Mouse (Mus musculus): Measurements from ENCODE around the gene Ren1. TPM values are rescaled to one million over a fixed set of nuclear protein-coding genes. Genes with fewer than 3 reads are reported as not detected.

The Ren1 gene
- polyA plus RNA-seq, 1 experiment from 2014 or later = 6.1 TPM

- WGBS = 32% methylated on average over 5 of the region's 5 CpGs
- Histone ChIP-seq H3K27me3 (ENCODE audit: control insufficient read depth, insufficient read depth, low read length) (no peaks in the 10 kb centered on the region), H3K4me1 (replicated peaks; ENCODE audit: control insufficient read depth, insufficient read depth) (no peaks in the 10 kb centered on the region), H3K36me3 (ENCODE audit: control insufficient read depth, insufficient read depth, low read length) (no peaks in the 10 kb centered on the region), H3K4me3 (ENCODE audit: low read depth, low read length) (no peak overlapping the region), H3K4me2 (replicated peaks; ENCODE audit: low read depth) (no peak overlapping the region), H3K9me3 (ENCODE audit: control insufficient read depth, low read length) (no peaks in the 10 kb centered on the region), H3K27ac (replicated peaks) (no peak overlapping the region), H3K9ac (ENCODE audit: low read length) (no peak overlapping the region)
- TF ChIP-seq EP300 (optimal IDR thresholded peaks at IDR 0.05) = no peak
- no peak for TF ChIP-seq CTCF (IDR thresholded peaks at IDR 0.05; ENCODE audit: low read depth)
- ATAC-seq (ENCODE audit: low FRiP score, low TSS enrichment) (no peak), DNase-seq (ENCODE audit: low spot score) (no peak)
Observed at GRCm38 (mm10) chr1:133323333-133323732, 27.0 kb upstream of the Ren1 start.

DNA sequence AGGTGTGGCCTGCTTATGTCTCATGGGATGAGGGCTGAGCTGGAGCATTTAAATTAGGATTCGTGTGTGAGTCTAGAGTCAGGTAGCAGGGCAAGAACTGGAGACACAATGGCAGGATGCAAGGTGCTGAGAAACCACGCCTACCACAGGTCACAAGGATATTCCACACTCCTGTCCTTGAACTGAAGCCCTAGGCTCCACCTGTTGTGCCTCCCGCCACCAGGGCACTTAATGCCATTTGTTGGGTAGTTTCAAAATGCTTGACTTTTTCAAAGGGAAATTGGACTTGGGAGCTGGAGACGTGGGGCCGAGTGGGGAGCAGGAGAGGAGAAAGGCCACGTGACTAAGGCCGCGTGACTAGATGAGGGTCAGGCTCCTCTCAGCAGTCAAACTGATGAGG lies 24.4 kb upstream of the Ren1 start:
- Histone ChIP-seq H3K9ac (ENCODE audit: low read length) (no peak overlapping the region), H3K4me2 (replicated peaks; ENCODE audit: low read depth) (no peak overlapping the region), H3K27me3 (ENCODE audit: control insufficient read depth, insufficient read depth, low read length) (peaks cover 3% of the 10 kb centered on the region; the same call in 1 of the 2 replicates), H3K9me3 (ENCODE audit: control insufficient read depth, low read length) (no peaks in the 10 kb centered on the region), H3K27ac (replicated peaks) (no peak overlapping the region), H3K4me1 (replicated peaks; ENCODE audit: control insufficient read depth, insufficient read depth) (no peaks in the 10 kb centered on the region), H3K4me3 (ENCODE audit: low read depth, low read length) (no peak overlapping the region), H3K36me3 (ENCODE audit: control insufficient read depth, insufficient read depth, low read length) (no peaks in the 10 kb centered on the region)
- ATAC-seq (ENCODE audit: low FRiP score, low TSS enrichment) (no peak), DNase-seq (ENCODE audit: low spot score) (no peak)
- TF ChIP-seq CTCF (IDR thresholded peaks at IDR 0.05; ENCODE audit: low read depth) (no peak), EP300 (optimal IDR thresholded peaks at IDR 0.05) (no peak)
- 85% methylated on average over 8 of the region's 8 CpGs for WGBS

DNA sequence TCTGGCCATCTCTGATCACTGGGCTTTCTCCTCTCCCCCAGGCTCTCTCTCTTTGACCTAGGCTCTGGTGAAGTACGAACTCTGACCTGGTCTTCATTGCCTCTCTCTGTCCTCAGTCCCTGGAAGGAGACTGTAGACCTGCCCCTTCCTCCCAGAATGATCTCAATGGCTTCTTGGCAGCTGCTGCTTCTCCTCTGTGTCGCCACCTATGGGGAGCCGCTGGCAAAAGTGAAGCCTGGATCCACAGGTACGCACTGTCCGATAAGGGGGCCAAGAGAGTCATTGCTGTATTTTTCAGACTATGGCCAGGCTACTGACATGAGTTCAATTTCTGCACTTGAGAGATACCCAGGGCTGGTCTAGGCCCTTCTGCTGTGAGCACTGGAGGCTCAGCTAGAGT lies 23.2 kb upstream of the Ren1 start:
- no peaks in the 10 kb centered on the region for H3K36me3 ChIP-seq (ENCODE audit: control insufficient read depth, insufficient read depth, low read length)
- H3K4me1 ChIP-seq (replicated peaks; ENCODE audit: control insufficient read depth, insufficient read depth) = no peaks in the 10 kb centered on the region
- 67% methylated on average over 5 of the region's 5 CpGs for WGBS
- H3K27ac ChIP-seq (replicated peaks) = no peak overlapping the region
- no peak for TF ChIP-seq EP300 (optimal IDR thresholded peaks at IDR 0.05)
- TF ChIP-seq CTCF (IDR thresholded peaks at IDR 0.05; ENCODE audit: low read depth) = peak; percentile 39
- H3K9ac ChIP-seq (ENCODE audit: low read length) = no peak overlapping the region
- no peak overlapping the region for H3K4me3 ChIP-seq (ENCODE audit: low read depth, low read length)
- no peaks in the 10 kb centered on the region for H3K9me3 ChIP-seq (ENCODE audit: control insufficient read depth, low read length)
- ATAC-seq (ENCODE audit: low FRiP score, low TSS enrichment) (no peak), DNase-seq (ENCODE audit: low spot score) (no peak)
- no peak overlapping the region for H3K4me2 ChIP-seq (replicated peaks; ENCODE audit: low read depth)
- H3K27me3 ChIP-seq (ENCODE audit: control insufficient read depth, insufficient read depth, low read length) = peaks cover 3% of the 10 kb centered on the region; the same call in 1 of the 2 replicates

DNA sequence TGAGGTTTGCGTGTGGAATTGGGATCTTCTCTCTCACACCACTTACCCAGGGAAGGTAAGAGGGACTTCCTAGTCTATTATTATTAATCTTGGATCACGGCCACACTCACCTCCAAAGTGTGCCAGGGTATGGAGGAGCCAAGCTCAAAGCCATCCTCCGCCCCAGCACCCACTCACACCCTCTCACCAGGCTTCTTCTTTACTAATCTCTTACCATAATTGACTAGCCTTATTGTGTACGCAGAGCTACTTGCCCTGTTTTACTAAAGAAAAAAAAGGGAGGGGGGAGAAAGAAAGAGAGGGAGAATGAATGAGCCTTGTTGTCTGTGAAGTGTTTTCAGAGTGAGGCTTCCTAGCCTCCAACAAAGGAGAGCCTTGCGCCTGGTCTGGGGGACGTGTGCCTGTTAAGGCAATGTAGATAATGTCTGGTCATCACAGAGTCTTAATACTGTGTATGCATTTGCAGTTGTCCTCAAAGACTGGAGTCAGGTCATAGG lies 22.0 kb upstream of the Ren1 start:
- H3K4me3 ChIP-seq (ENCODE audit: low read depth, low read length) = no peak overlapping the region
- DNase-seq (ENCODE audit: low spot score) = no peak
- 73% methylated on average over 6 of the region's 6 CpGs for WGBS
- H3K36me3 ChIP-seq (ENCODE audit: control insufficient read depth, insufficient read depth, low read length) = no peaks in the 10 kb centered on the region
- no peak overlapping the region for H3K27ac ChIP-seq (replicated peaks)
- H3K27me3 ChIP-seq (ENCODE audit: control insufficient read depth, insufficient read depth, low read length) = peaks cover 3% of the 10 kb centered on the region; the same call in 1 of the 2 replicates
- H3K4me1 ChIP-seq (replicated peaks; ENCODE audit: control insufficient read depth, insufficient read depth) = no peaks in the 10 kb centered on the region
- no peaks in the 10 kb centered on the region for H3K9me3 ChIP-seq (ENCODE audit: control insufficient read depth, low read length)
- H3K4me2 ChIP-seq (replicated peaks; ENCODE audit: low read depth) = no peak overlapping the region
- H3K9ac ChIP-seq (ENCODE audit: low read length) = no peak overlapping the region
- TF ChIP-seq EP300 (optimal IDR thresholded peaks at IDR 0.05) (no peak), CTCF (IDR thresholded peaks at IDR 0.05; ENCODE audit: low read depth) (no peak)
- no peak for ATAC-seq (ENCODE audit: low FRiP score, low TSS enrichment)

GRCm38 (mm10) chr1:133328896-133329637 lies 21.2 kb upstream of the Ren1 start:
- no peak overlapping the region for H3K27ac ChIP-seq (replicated peaks)
- H3K9ac ChIP-seq (ENCODE audit: low read length) = 0 out of 2 replicates have a peak overlapping the region, but pooled peaks have one; percentile 23
- H3K36me3 ChIP-seq (ENCODE audit: control insufficient read depth, insufficient read depth, low read length) = no peaks in the 10 kb centered on the region
- H3K9me3 ChIP-seq (ENCODE audit: control insufficient read depth, low read length) = no peaks in the 10 kb centered on the region
- ATAC-seq (ENCODE audit: low FRiP score, low TSS enrichment) = no peak
- H3K4me1 ChIP-seq (replicated peaks; ENCODE audit: control insufficient read depth, insufficient read depth) = no peaks in the 10 kb centered on the region
- TF ChIP-seq EP300 (optimal IDR thresholded peaks at IDR 0.05) = no peak
- no peak for TF ChIP-seq CTCF (IDR thresholded peaks at IDR 0.05; ENCODE audit: low read depth)
- peak overlapping the region; percentile 46 for H3K4me2 ChIP-seq (replicated peaks; ENCODE audit: low read depth)
- peak overlapping the region; percentile 28 for H3K4me3 ChIP-seq (ENCODE audit: low read depth, low read length)
- peak; percentile 47 for DNase-seq (ENCODE audit: low spot score)
- whole genome bisulfite sequencing = 8% methylated on average over 25 of the region's 34 CpGs
- peaks cover 3% of the 10 kb centered on the region; the same call in 1 of the 2 replicates for H3K27me3 ChIP-seq (ENCODE audit: control insufficient read depth, insufficient read depth, low read length)

- Histone ChIP-seq H3K4me1 (replicated peaks; ENCODE audit: control insufficient read depth, insufficient read depth) (no peaks in the 10 kb centered on the region), H3K4me2 (replicated peaks; ENCODE audit: low read depth) (peak overlapping the region; percentile 46), H3K36me3 (ENCODE audit: control insufficient read depth, insufficient read depth, low read length) (no peaks in the 10 kb centered on the region), H3K27ac (replicated peaks) (no peak overlapping the region), H3K4me3 (ENCODE audit: low read depth, low read length) (peak overlapping the region; percentile 28), H3K9ac (ENCODE audit: low read length) (0 out of 2 replicates have a peak overlapping the region, but pooled peaks have one; percentile 23), H3K27me3 (ENCODE audit: control insufficient read depth, insufficient read depth, low read length) (peaks cover 3% of the 10 kb centered on the region; the same call in 1 of the 2 replicates), H3K9me3 (ENCODE audit: control insufficient read depth, low read length) (no peaks in the 10 kb centered on the region)
- no peak for TF ChIP-seq CTCF (IDR thresholded peaks at IDR 0.05; ENCODE audit: low read depth)
- TF ChIP-seq EP300 (optimal IDR thresholded peaks at IDR 0.05) = no peak
- 35% methylated on average over 7 of the region's 7 CpGs for WGBS
- no peak for DNase-seq (ENCODE audit: low spot score)
- ATAC-seq (ENCODE audit: low FRiP score, low TSS enrichment) = no peak
Observed at GRCm38 (mm10) chr1:133329638-133329964, 20.7 kb upstream of the Ren1 start.
